Mouse (Mus musculus) ES-Bruce4 (cell line): ENCODE measurements around the gene Vax1. TPM values are rescaled to one million over a fixed set of nuclear protein-coding genes. Genes with fewer than 3 reads are reported as not detected.

Experiments used
- H3K27ac ChIP-seq: 2 replicates; pipeline ENCODE4 v1.5.1; 2012; ENCODE audit warnings: low read length, inconsistent platforms; ENCODE audit not compliant: insufficient read depth
- H3K27me3 ChIP-seq: 2 replicates; pipeline ENCODE4 v1.6.1; 2012; ENCODE audit warnings: mild to moderate bottlenecking, low read length, inconsistent platforms; ENCODE audit not compliant: control insufficient read depth, poor library complexity, insufficient read depth, severe bottlenecking
- H3K36me3 ChIP-seq: 2 replicates; pipeline ENCODE4 v1.6.1; 2012; ENCODE audit warnings: inconsistent platforms, mild to moderate bottlenecking, low read length, moderate library complexity; ENCODE audit not compliant: control insufficient read depth, poor library complexity, insufficient read depth, severe bottlenecking
- H3K4me1 ChIP-seq: one replicate; pipeline ENCODE4 v1.8.1; 2011; ENCODE audit warnings: low read length; ENCODE audit not compliant: control insufficient read depth, insufficient read depth
- H3K4me3 ChIP-seq: 2 replicates; pipeline ENCODE4 v1.5.1; 2011; ENCODE audit warnings: low read depth, mild to moderate bottlenecking, low read length
- H3K9ac ChIP-seq: 2 replicates; pipeline ENCODE4 v1.6.1; 2012; ENCODE audit warnings: low read depth, mild to moderate bottlenecking, inconsistent platforms; ENCODE audit not compliant: poor library complexity, severe bottlenecking
- H3K9me3 ChIP-seq: replicated peaks from 2 replicates; pipeline ENCODE4 v1.6.1; 2012; ENCODE audit warnings: mild to moderate bottlenecking, low read length, inconsistent platforms; ENCODE audit not compliant: control insufficient read depth, poor library complexity, insufficient read depth, severe bottlenecking
- CTCF ChIP-seq: IDR thresholded peaks from one replicate; pipeline ENCODE4 v1.8.1; 2011; ENCODE audit warnings: low read depth, low read length
- EP300 ChIP-seq: IDR thresholded peaks from 2 replicates; pipeline ENCODE4 v1.6.1; 2011; ENCODE audit warnings: low read depth, low read length; ENCODE audit not compliant: insufficient read depth
- POLR2A ChIP-seq: IDR thresholded peaks from one replicate; pipeline ENCODE4 v1.8.1; 2011; ENCODE audit warnings: low read length; ENCODE audit not compliant: insufficient read depth
- polyA plus RNA-seq: library from polyadenylated mRNA; stranded (reverse); fragments of >200 nt; gene quantifications from 2 replicates; pipeline ENCODE4 v1.2.4, GENCODE M21; 2011; ENCODE audit warnings: low read depth; ENCODE audit not compliant: missing spikeins, insufficient read depth, insufficient read length

Vax1 gene
- polyA plus RNA-seq, 1 experiment, result not detected

GRCm38 (mm10) chr19:59133202-59133601 lies 36.7 kb downstream of the Vax1 start:
- no peaks in the 10 kb centered on the region for H3K27me3 ChIP-seq

GRCm38 (mm10) chr19:59129671-59130070 lies 40.2 kb downstream of the Vax1 start:
- TF ChIP-seq CTCF, result no peak
- Histone ChIP-seq H3K36me3 (no peaks in the 10 kb centered on the region), H3K9me3 (no peaks in the 10 kb centered on the region; the same call in 1 of the 2 replicates), H3K27me3 (no peaks in the 10 kb centered on the region), H3K4me3 (no peak overlapping the region), H3K9ac (no peak overlapping the region), H3K27ac (no peak overlapping the region), H3K4me1 (no peaks in the 10 kb centered on the region)

More at GRCm38 (mm10) chr19:59133202-59133601, 36.7 kb downstream of the Vax1 start:
- Histone ChIP-seq H3K9me3 (no peaks in the 10 kb centered on the region; the same call in 1 of the 2 replicates), H3K4me1 (no peaks in the 10 kb centered on the region), H3K36me3 (no peaks in the 10 kb centered on the region), H3K9ac (no peak overlapping the region), H3K4me3 (no peak overlapping the region), H3K27ac (no peak overlapping the region)
- TF ChIP-seq CTCF, result no peak
- no peak for TF ChIP-seq EP300

GRCm38 (mm10) chr19:59128531-59129204 lies 41.2 kb downstream of the Vax1 start:
- H3K4me3 ChIP-seq, result no peak overlapping the region
- no peak overlapping the region for H3K27ac ChIP-seq
- no peaks in the 10 kb centered on the region; the same call in 1 of the 2 replicates for H3K9me3 ChIP-seq
- TF ChIP-seq CTCF (no peak), EP300 (no peak)
- no peaks in the 10 kb centered on the region for H3K27me3 ChIP-seq
- no peaks in the 10 kb centered on the region for H3K36me3 ChIP-seq
- no peak overlapping the region for H3K9ac ChIP-seq
- no peaks in the 10 kb centered on the region for H3K4me1 ChIP-seq

GRCm38 (mm10) chr19:59127424-59127823 lies 42.4 kb downstream of the Vax1 start:
- H3K27ac ChIP-seq, result no peak overlapping the region
- no peak overlapping the region for H3K4me3 ChIP-seq
- TF ChIP-seq EP300 (no peak), CTCF (no peak), POLR2A (no peak)
- no peaks in the 10 kb centered on the region for H3K27me3 ChIP-seq
- H3K9me3 ChIP-seq, result no peaks in the 10 kb centered on the region; the same call in 1 of the 2 replicates
- no peak overlapping the region for H3K9ac ChIP-seq
- no peaks in the 10 kb centered on the region for H3K36me3 ChIP-seq
- no peaks in the 10 kb centered on the region for H3K4me1 ChIP-seq

Other genes with a start within 250 kb of the Vax1 start
- gene Eno4, start 226.6 kb downstream of the Vax1 start, polyA plus RNA-seq, result 1.1 and 1.9 TPM in 2 replicates
- 6.0 and 6.8 TPM in 2 replicates for gene Hspa12a, start 226.4 kb downstream of the Vax1 start, polyA plus RNA-seq
- 3.0 and 3.4 TPM in 2 replicates for gene Shtn1, start 94.0 kb downstream of the Vax1 start, polyA plus RNA-seq
- gene Kcnk18, start 49.2 kb upstream of the Vax1 start, polyA plus RNA-seq, result not detected in 2 replicates
- gene Slc18a2, start 90.8 kb upstream of the Vax1 start, polyA plus RNA-seq, result not detected in 2 replicates
- 534 and 780 TPM in 2 replicates for gene Rps12-ps3, start 152.2 kb upstream of the Vax1 start, polyA plus RNA-seq
- gene Pdzd8, start 175.7 kb upstream of the Vax1 start, polyA plus RNA-seq, result 30.7 and 35.1 TPM in 2 replicates